Mouse (Mus musculus) MEL (cell line): ENCODE results near the gene Creg1. TPM values are rescaled to one million over a fixed set of nuclear protein-coding genes. Genes with fewer than 3 reads are reported as not detected.

Experiments used
- DNase-seq: peaks from one replicate; pipeline ENCODE4 v3.0.0; 2011; ENCODE audit warnings: low read depth, low spot score
- H3K27ac ChIP-seq: 2 replicates; pipeline ENCODE4 v1.5.1; 2012; ENCODE audit warnings: low read depth, mild to moderate bottlenecking, control low read depth, low read length, moderate library complexity; ENCODE audit not compliant: control insufficient read depth
- H3K27me3 ChIP-seq, 2 experiments: fragments of 150-350 bp in 1 of 2; sonication (generic) in 1 of 2; 2 replicates each; pipeline ENCODE4 v1.6.1; 2012; ENCODE audit warnings: low read length in 2 of 2, mild to moderate bottlenecking in 2 of 2, improper control_type of control experiment in 1 of 2, moderate library complexity in 1 of 2; ENCODE audit not compliant: insufficient read depth in 2 of 2, control insufficient read depth in 1 of 2
- H3K36me3 ChIP-seq, 2 experiments: 2 replicates each; pipeline ENCODE4 v1.6.1; 2012 to 2014; ENCODE audit warnings: low read length in 2 of 2, improper control_type of control experiment in 1 of 2, inconsistent platforms in 1 of 2, mild to moderate bottlenecking in 1 of 2; ENCODE audit not compliant: insufficient read depth in 2 of 2, control insufficient read depth in 1 of 2
- H3K4me1 ChIP-seq, 2 experiments: fragments of 150-350 bp in 1 of 2; sonication (generic) in 1 of 2; 2 replicates each; pipeline ENCODE4 v1.6.1; 2012; ENCODE audit warnings: low read length in 2 of 2, improper control_type of control experiment in 1 of 2, mild to moderate bottlenecking in 1 of 2; ENCODE audit not compliant: insufficient read depth in 2 of 2, control insufficient read depth in 1 of 2
- H3K4me3 ChIP-seq, 2 experiments: fragments of 150-350 bp in 1 of 2; sonication (generic) in 1 of 2; 2 replicates each; pipeline ENCODE4 v1.5.1; 2012; ENCODE audit warnings: low read depth in 2 of 2, low read length in 2 of 2, mild to moderate bottlenecking in 2 of 2, moderate library complexity in 2 of 2, control low read depth in 1 of 2, improper control_type of control experiment in 1 of 2; ENCODE audit not compliant: control insufficient read depth in 1 of 2, insufficient read depth in 1 of 2
- H3K79me2 ChIP-seq: 2 replicates; pipeline ENCODE4 v1.6.1; 2012; ENCODE audit warnings: mild to moderate bottlenecking, low read length, moderate library complexity; ENCODE audit not compliant: control insufficient read depth, poor library complexity, insufficient read depth
- H3K9ac ChIP-seq: 2 replicates; pipeline ENCODE4 v1.6.1; 2012; ENCODE audit warnings: low read depth, mild to moderate bottlenecking, control low read depth, low read length, moderate library complexity; ENCODE audit not compliant: control insufficient read depth, poor library complexity, severe bottlenecking
- H3K9me3 ChIP-seq: fragments of 150-350 bp; sonication (generic); replicated peaks from 2 replicates; pipeline ENCODE4 v1.6.1; 2012; ENCODE audit warnings: mild to moderate bottlenecking, low read length, improper control_type of control experiment, moderate library complexity; ENCODE audit not compliant: insufficient read depth
- CHD1 ChIP-seq: IDR thresholded peaks from 2 replicates; pipeline ENCODE4 v1.6.1; 2012; ENCODE audit warnings: low read depth, mild to moderate bottlenecking, inconsistent platforms, low read length, improper control_type of control experiment
- CHD2 ChIP-seq: IDR thresholded peaks from 2 replicates; pipeline ENCODE4 v1.6.1; 2011; ENCODE audit warnings: low read length, improper control_type of control experiment
- E2F4 ChIP-seq: IDR thresholded peaks from 2 replicates; pipeline ENCODE4 v1.6.1; 2011; ENCODE audit warnings: low read depth, low read length, improper control_type of control experiment, borderline replicate concordance
- EP300 ChIP-seq, 2 experiments: IDR thresholded peaks; 2 replicates each; pipeline ENCODE4 v1.6.1; 2011; ENCODE audit warnings: improper control_type of control experiment in 2 of 2, low read length in 2 of 2, low read depth in 1 of 2, mild to moderate bottlenecking in 1 of 2
- ETS1 ChIP-seq: IDR thresholded peaks from 2 replicates; pipeline ENCODE4 v1.6.1; 2012; ENCODE audit warnings: low read depth, mild to moderate bottlenecking, inconsistent platforms, low read length, improper control_type of control experiment, moderate library complexity
- GABPA ChIP-seq: IDR thresholded peaks from 2 replicates; pipeline ENCODE4 v1.6.1; 2012; ENCODE audit warnings: low read depth, mild to moderate bottlenecking, inconsistent platforms, low read length, improper control_type of control experiment, moderate library complexity
- GATA1 ChIP-seq: IDR thresholded peaks from 2 replicates; pipeline ENCODE4 v1.6.1; 2011; ENCODE audit warnings: low read depth, low read length, improper control_type of control experiment
- HCFC1 ChIP-seq: IDR thresholded peaks from 2 replicates; pipeline ENCODE4 v1.6.1; 2012; ENCODE audit warnings: low read depth, mild to moderate bottlenecking, inconsistent platforms, low read length, improper control_type of control experiment, moderate library complexity
- JUND ChIP-seq: IDR thresholded peaks from 2 replicates; pipeline ENCODE4 v1.6.1; 2011; ENCODE audit warnings: low read depth, mild to moderate bottlenecking, improper control_type of control experiment, low read length
- KAT2A ChIP-seq: conservative IDR thresholded peaks from 2 replicates; pipeline ENCODE4 v1.6.1; 2012; ENCODE audit warnings: low read depth, low read length, improper control_type of control experiment, inconsistent platforms
- MAFK ChIP-seq: IDR thresholded peaks from 2 replicates; pipeline ENCODE4 v1.6.1; 2011; ENCODE audit warnings: low read depth, mild to moderate bottlenecking, low read length, improper control_type of control experiment, borderline replicate concordance
- MAZ ChIP-seq: IDR thresholded peaks from 2 replicates; pipeline ENCODE4 v1.6.1; 2012; ENCODE audit warnings: low read depth, mild to moderate bottlenecking, inconsistent platforms, low read length, improper control_type of control experiment
- MEF2A ChIP-seq: IDR thresholded peaks from 2 replicates; pipeline ENCODE4 v1.6.1; 2014; ENCODE audit warnings: low read depth, mild to moderate bottlenecking, inconsistent platforms, low read length, improper control_type of control experiment; ENCODE audit not compliant: poor library complexity, insufficient replicate concordance, severe bottlenecking; ENCODE audit errors: extremely low read depth
- MYC ChIP-seq: IDR thresholded peaks from 2 replicates; pipeline ENCODE4 v1.6.1; 2011; ENCODE audit warnings: low read depth, mild to moderate bottlenecking, low read length, improper control_type of control experiment, moderate library complexity
- NELFE ChIP-seq: IDR thresholded peaks from 2 replicates; pipeline ENCODE4 v1.6.1; 2011; ENCODE audit warnings: low read depth, low read length, improper control_type of control experiment
- POLR2A ChIP-seq, 2 experiments: IDR thresholded peaks; 2 replicates each; pipeline ENCODE4 v1.6.1; 2011 to 2012; ENCODE audit warnings: low read length in 2 of 2, mild to moderate bottlenecking in 2 of 2, control low read depth in 1 of 2, improper control_type of control experiment in 1 of 2, low read depth in 1 of 2, moderate library complexity in 1 of 2; ENCODE audit not compliant: control insufficient read depth in 1 of 2, insufficient read depth in 1 of 2, poor library complexity in 1 of 2
- POLR2AphosphoS2 ChIP-seq: IDR thresholded peaks from 2 replicates; pipeline ENCODE4 v1.6.1; 2011; ENCODE audit warnings: low read length, improper control_type of control experiment
- RAD21 ChIP-seq: IDR thresholded peaks from 2 replicates; pipeline ENCODE4 v1.6.1; 2011; ENCODE audit warnings: mild to moderate bottlenecking, low read depth, low read length, improper control_type of control experiment
- RCOR1 ChIP-seq: IDR thresholded peaks from 2 replicates; pipeline ENCODE4 v1.6.1; 2012; ENCODE audit warnings: low read depth, mild to moderate bottlenecking, inconsistent platforms, low read length, improper control_type of control experiment
- SMC3 ChIP-seq: IDR thresholded peaks from 2 replicates; pipeline ENCODE4 v1.6.1; 2011; ENCODE audit warnings: low read depth, low read length, improper control_type of control experiment
- TBP ChIP-seq: IDR thresholded peaks from 2 replicates; pipeline ENCODE4 v1.8.0; 2011; ENCODE audit warnings: low read depth, low read length, improper control_type of control experiment
- TCF12 ChIP-seq: IDR thresholded peaks from 2 replicates; pipeline ENCODE4 v1.6.1; 2014; ENCODE audit warnings: low read depth, mild to moderate bottlenecking, inconsistent platforms, low read length, improper control_type of control experiment, moderate library complexity
- UBTF ChIP-seq: IDR thresholded peaks from 2 replicates; pipeline ENCODE4 v1.6.1; 2012; ENCODE audit warnings: low read depth, mild to moderate bottlenecking, inconsistent platforms, low read length, improper control_type of control experiment, moderate library complexity, borderline replicate concordance; ENCODE audit not compliant: insufficient read depth
- USF2 ChIP-seq, 2 experiments: IDR thresholded peaks; 2 replicates each; pipeline ENCODE4 v1.6.1; 2011 to 2012; ENCODE audit warnings: improper control_type of control experiment in 2 of 2, low read length in 2 of 2, borderline replicate concordance in 1 of 2, inconsistent platforms in 1 of 2, low read depth in 1 of 2, mild to moderate bottlenecking in 1 of 2; ENCODE audit not compliant: insufficient read depth in 1 of 2
- ZKSCAN1 ChIP-seq: IDR thresholded peaks from 2 replicates; pipeline ENCODE4 v1.6.1; 2012; ENCODE audit warnings: low read depth, mild to moderate bottlenecking, inconsistent platforms, low read length, improper control_type of control experiment, moderate library complexity
- ZMIZ1 ChIP-seq: IDR thresholded peaks from 2 replicates; pipeline ENCODE4 v1.6.1; 2012; ENCODE audit warnings: low read depth, mild to moderate bottlenecking, inconsistent platforms, low read length, improper control_type of control experiment, moderate library complexity
- ZNF384 ChIP-seq: IDR thresholded peaks from 2 replicates; pipeline ENCODE4 v1.6.1; 2012; ENCODE audit warnings: low read depth, mild to moderate bottlenecking, inconsistent platforms, low read length, improper control_type of control experiment
- polyA plus RNA-seq, 2 experiments: library from polyadenylated mRNA; stranded (reverse) in 1 of 2; unstranded in 1 of 2; fragments of >175 nt in 1 of 2; fragments of >200 nt in 1 of 2; gene quantifications; 2 replicates each; pipeline versions ENCODE4 v1.2.1 to v1.2.4; 2012; ENCODE audit warnings: low replicate concordance in 2 of 2, low read depth in 1 of 2; ENCODE audit not compliant: insufficient read length in 2 of 2, insufficient read depth in 1 of 2, missing spikeins in 1 of 2
- total RNA-seq: library from RNA; depleted of rRNA; stranded (reverse); fragments of 300-350 nt; gene quantifications from 2 replicates; pipeline ENCODE4 v1.2.3, GENCODE M21; 2012

Creg1 gene
- total and polyA plus RNA-seq, 3 experiments: 83.6 to 184 TPM; not detected in 1

- no peaks in the 10 kb centered on the region for H3K4me1 ChIP-seq
- DNase-seq: no peak
- no peak overlapping the region for H3K27ac ChIP-seq
- no peak for TF ChIP-seq EP300 (IDR thresholded peaks at IDR 0.05; ENCODE audit: low read depth in 1 of 2, low read length in 2 of 2)
- no peak for TF ChIP-seq MAZ
- TF ChIP-seq POLR2AphosphoS2: no peak
- no peak for TF ChIP-seq MYC
- TF ChIP-seq ZMIZ1: no peak
- TF ChIP-seq UBTF: no peak
- TF ChIP-seq RCOR1: no peak
- no peak for TF ChIP-seq ETS1
- TF ChIP-seq KAT2A: no peak
- no peak for TF ChIP-seq MEF2A
- TF ChIP-seq SMC3: no peak
- no peak for TF ChIP-seq RAD21
- no peak for TF ChIP-seq USF2 (IDR thresholded peaks at IDR 0.05; ENCODE audit: borderline replicate concordance in 1 of 2, insufficient read depth in 1 of 2, low read depth in 1 of 2, low read length in 2 of 2)
- no peak for TF ChIP-seq NELFE
- TF ChIP-seq HCFC1: no peak
- TF ChIP-seq CHD2: no peak
- TF ChIP-seq E2F4: no peak
- TF ChIP-seq MAFK: no peak
- no peak for TF ChIP-seq JUND
- no peak for TF ChIP-seq TBP
- TF ChIP-seq, all 39 proteins: peak for 0
- no peak overlapping the region for H3K9ac ChIP-seq
- H3K79me2 ChIP-seq: no peaks in the 10 kb centered on the region
- no peaks in the 10 kb centered on the region for H3K9me3 ChIP-seq
- no peaks in the 10 kb centered on the region for H3K36me3 ChIP-seq
- no peak overlapping the region for H3K4me3 ChIP-seq
- H3K27me3 ChIP-seq: no peaks in the 10 kb centered on the region
These were observed 24.6 kb upstream of the Creg1 start for GRCm38 (mm10) chr1:165738985-165739384.

GRCm38 (mm10) chr1:165741989-165742388 lies 21.6 kb upstream of the Creg1 start:
- no peak overlapping the region for H3K4me3 ChIP-seq
- no peaks in the 10 kb centered on the region for H3K79me2 ChIP-seq
- H3K27ac ChIP-seq: no peak overlapping the region
- H3K4me1 ChIP-seq: no peaks in the 10 kb centered on the region
- TF ChIP-seq ZNF384 (no peak), GABPA (no peak), GATA1 (no peak), CHD1 (no peak), ZKSCAN1 (no peak), EP300 (IDR thresholded peaks at IDR 0.05; ENCODE audit: low read depth in 1 of 2, low read length in 2 of 2) (no peak), POLR2AphosphoS2 (no peak), TBP (no peak), NELFE (no peak), TCF12 (no peak), KAT2A (no peak), POLR2A (IDR thresholded peaks at IDR 0.05; ENCODE audit: control insufficient read depth in 1 of 2, insufficient read depth in 1 of 2, low read depth in 1 of 2, low read length in 2 of 2, poor library complexity in 1 of 2) (no peak)
- no peaks in the 10 kb centered on the region for H3K9me3 ChIP-seq
- DNase-seq: no peak
- no peaks in the 10 kb centered on the region for H3K36me3 ChIP-seq
- H3K9ac ChIP-seq: no peak overlapping the region
- H3K27me3 ChIP-seq: no peaks in the 10 kb centered on the region
